Mouse (Mus musculus) bone marrow, adult 2 months (tissue): Measurements from ENCODE around the gene Actb. TPM values are rescaled to one million over a fixed set of nuclear protein-coding genes. Genes with fewer than 3 reads are reported as not detected.
A peak's percentile ranks its signal among the peaks of the same experiment; 100 is the strongest.
"Not testable (repeated sequence)": the region's sequence is repeated elsewhere in the genome, so short reads cannot be mapped to it uniquely, and the experiment has no call there.

Experiments used
- H3K27ac ChIP-seq: fragments of 200-500 bp; 2 replicates; pipeline ENCODE4 v1.5.1; 2012; ENCODE audit warnings: low read depth, mild to moderate bottlenecking, control low read depth, inconsistent platforms, low read length; ENCODE audit not compliant: control insufficient read depth, poor library complexity, insufficient read depth
- H3K4me1 ChIP-seq: fragments of 200-500 bp; 2 replicates; pipeline ENCODE4 v1.6.1; 2011; ENCODE audit warnings: low read length; ENCODE audit not compliant: control insufficient read depth, insufficient read depth
- H3K4me3 ChIP-seq: fragments of 200-500 bp; replicated peaks from 2 replicates; pipeline ENCODE3; 2011; ENCODE audit warnings: mild to moderate bottlenecking, low read depth, low read length, control low read depth; ENCODE audit not compliant: control insufficient read depth
- CTCF ChIP-seq: fragments of 200-500 bp; IDR thresholded peaks from 2 replicates; pipeline ENCODE4 v1.5.1; 2011; ENCODE audit warnings: low read length, control low read depth; ENCODE audit not compliant: control insufficient read depth, insufficient read depth
- POLR2A ChIP-seq: fragments of 200-500 bp; IDR thresholded peaks from 2 replicates; pipeline ENCODE4 v1.6.1; 2011; ENCODE audit warnings: low read depth, mild to moderate bottlenecking, control low read depth, low read length, borderline replicate concordance; ENCODE audit not compliant: control insufficient read depth
- WGBS: fragments of 180-500 bp; shearing (Covaris S2); methylation state at CpG from one replicate; pipeline ENCODE4 v1.1.7; 2018; 5-methylcytosine and 5-hydroxymethylcytosine counted together
- polyA plus RNA-seq: library from polyadenylated mRNA; stranded (reverse); fragments of >200 nt; gene quantifications from 2 replicates; pipeline ENCODE4 v1.2.4, GENCODE M21; 2011; ENCODE audit warnings: low replicate concordance; ENCODE audit not compliant: missing spikeins, insufficient read depth, insufficient read length

Gene Actb
- polyA plus RNA-seq, 1 experiment: 7,097 TPM

GRCm38 (mm10) chr5:142896192-142896591 is 10.4 kb downstream of the Actb start:
- WGBS: 6% methylated on average over 10 of the region's 10 CpGs
- TF ChIP-seq POLR2A (no peak), CTCF (no peak; the same call in 1 of the 2 replicates)
- peaks cover 1% of the 10 kb centered on the region; the same call in 1 of the 2 replicates for H3K4me1 ChIP-seq
- no peak overlapping the region for H3K27ac ChIP-seq
- H3K4me3 ChIP-seq: no peak overlapping the region

DNA sequence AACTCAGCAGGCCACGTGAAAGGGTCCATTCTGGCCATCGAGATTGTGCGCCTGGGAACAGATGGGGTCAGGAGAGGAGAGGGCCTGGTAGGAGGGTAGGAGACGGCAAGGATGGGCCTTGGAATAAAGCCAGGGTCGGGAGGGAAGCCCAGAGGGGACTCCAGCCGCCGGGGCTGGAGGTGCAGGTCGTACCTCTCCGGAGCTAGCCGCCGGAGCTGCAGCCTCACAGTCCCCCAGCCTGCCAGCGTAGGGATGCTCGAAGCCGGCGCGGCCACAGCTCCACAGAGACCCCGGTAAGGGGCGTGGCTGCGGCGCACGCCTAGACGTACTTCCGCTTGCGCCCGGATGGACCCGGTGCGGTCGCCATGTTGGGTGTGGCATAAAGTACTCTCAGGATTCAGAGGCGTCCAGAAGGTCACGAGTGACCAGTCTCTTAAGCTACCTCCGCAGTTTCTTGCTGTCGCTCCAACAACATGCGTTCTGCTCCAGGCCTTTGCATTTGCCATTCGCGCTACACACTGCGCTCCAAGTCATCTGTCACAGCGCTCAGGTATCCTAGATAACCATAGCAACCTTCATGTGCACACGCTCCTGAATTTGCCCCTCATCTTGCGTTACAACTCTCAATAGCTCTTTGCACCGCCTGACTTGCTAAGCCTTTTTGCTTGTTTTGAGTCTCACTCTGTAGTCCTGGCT is 11.5 kb downstream of the Actb start, which contains the start of gene Fbxl18:
Gene Fbxl18, minus strand, starts transcription at position 504 of the 696 bp plus-strand sequence.
- Histone ChIP-seq H3K27ac (peak within 1 kb of the TSS; percentile 16; the same call in 1 of the 2 replicates), H3K4me3 (peak within 1 kb of the TSS; percentile 82), H3K4me1 (peaks cover 1% of the 10 kb centered on the region; the same call in 1 of the 2 replicates)
- under 1% methylated on average over 40 of the region's 40 CpGs for WGBS
- no peak for TF ChIP-seq CTCF
- TF ChIP-seq POLR2A: peak; percentile 74

DNA sequence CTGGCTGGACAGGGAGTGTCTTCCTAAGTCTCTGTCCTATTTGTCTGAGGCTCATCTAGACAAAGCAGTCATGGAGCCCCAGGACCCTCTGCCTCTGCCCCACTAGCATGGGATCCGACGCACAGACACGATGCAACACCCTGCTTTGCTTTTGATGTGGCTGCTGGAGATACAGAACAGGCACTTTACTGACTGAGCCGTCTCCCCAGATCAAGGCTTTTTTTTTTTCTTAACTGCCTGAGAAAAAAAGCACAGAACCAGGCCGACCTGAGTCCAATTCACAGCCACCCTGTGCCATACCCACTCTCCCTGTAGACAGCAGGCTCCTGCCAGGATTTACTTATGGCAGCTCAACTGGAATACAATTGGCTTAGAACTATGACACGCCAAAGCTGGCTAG is 15.2 kb downstream of the Actb start:
- no peak overlapping the region for H3K27ac ChIP-seq
- WGBS: 77% methylated on average over 6 of the region's 6 CpGs
- no peak for TF ChIP-seq CTCF
- TF ChIP-seq POLR2A: no peak
- peaks cover 1% of the 10 kb centered on the region; the same call in 1 of the 2 replicates for H3K4me1 ChIP-seq
- H3K4me3 ChIP-seq: no peak overlapping the region

GRCm38 (mm10) chr5:142887533-142887932 is 19.0 kb downstream of the Actb start:
- H3K27ac ChIP-seq, H3K4me3 ChIP-seq, H3K4me1 ChIP-seq: not testable (repeated sequence)
- 75% methylated on average over 3 of the region's 3 CpGs for WGBS

DNA sequence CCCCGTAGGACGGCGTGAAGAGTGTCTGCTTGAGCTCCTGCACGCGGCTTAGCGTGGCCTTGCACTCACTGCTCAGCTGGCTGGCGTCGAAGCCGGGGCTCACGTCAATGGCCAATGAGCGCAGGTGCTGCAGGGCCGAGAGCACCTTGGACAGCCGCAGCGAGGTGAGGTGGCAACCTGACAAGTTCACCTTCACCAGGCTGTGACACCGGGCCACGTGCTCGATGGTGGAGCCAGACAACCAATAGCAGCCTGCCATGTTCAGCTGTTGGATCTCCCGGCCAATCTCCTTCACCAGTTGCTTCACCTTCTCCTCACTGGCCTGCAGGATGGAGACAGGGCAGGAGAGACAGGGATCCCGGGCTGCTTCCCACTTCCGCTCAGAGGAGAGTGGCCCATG is 19.8 kb downstream of the Actb start:
- Histone ChIP-seq H3K27ac (no peak overlapping the region), H3K4me3 (no peak overlapping the region), H3K4me1 (no peaks in the 10 kb centered on the region; the same call in 1 of the 2 replicates)
- 93% methylated on average over 20 of the region's 20 CpGs for WGBS
- no peak for TF ChIP-seq POLR2A
- TF ChIP-seq CTCF: no peak

- H3K4me3 ChIP-seq: no peak overlapping the region
- 0 out of 2 replicates have a peak, but pooled peaks have one; percentile 2 for TF ChIP-seq POLR2A
- TF ChIP-seq CTCF: no peak
- H3K27ac ChIP-seq: no peak overlapping the region
- WGBS: 94% methylated on average over 19 of the region's 19 CpGs
- peaks cover 3% of the 10 kb centered on the region for H3K4me1 ChIP-seq
Observed at GRCm38 (mm10) chr5:142886181-142886580, 20.4 kb downstream of the Actb start.

DNA sequence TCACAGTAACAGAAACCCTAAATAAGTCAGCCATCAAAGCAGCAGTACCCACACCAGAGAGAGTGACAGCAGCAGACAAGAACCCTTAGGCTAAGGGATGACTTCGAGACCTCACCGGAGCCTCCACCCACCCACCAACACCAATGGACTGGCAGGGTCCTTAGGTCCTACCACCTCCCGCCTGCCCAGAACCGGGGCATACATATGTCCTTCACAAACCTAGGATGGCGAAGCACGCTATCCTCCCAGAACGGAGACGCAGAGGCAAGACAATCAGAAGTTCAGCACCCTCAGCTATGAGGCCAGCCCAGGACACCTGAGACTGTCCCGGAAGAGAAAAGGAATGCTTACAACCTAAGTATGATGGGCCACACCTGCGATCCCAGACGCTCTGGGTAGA is 24.1 kb downstream of the Actb start:
- Histone ChIP-seq H3K4me1 (peaks cover 6% of the 10 kb centered on the region), H3K27ac (no peak overlapping the region), H3K4me3 (no peak overlapping the region)
- TF ChIP-seq POLR2A (no peak), CTCF (no peak)
- 95% methylated on average over 11 of the region's 11 CpGs for WGBS

DNA sequence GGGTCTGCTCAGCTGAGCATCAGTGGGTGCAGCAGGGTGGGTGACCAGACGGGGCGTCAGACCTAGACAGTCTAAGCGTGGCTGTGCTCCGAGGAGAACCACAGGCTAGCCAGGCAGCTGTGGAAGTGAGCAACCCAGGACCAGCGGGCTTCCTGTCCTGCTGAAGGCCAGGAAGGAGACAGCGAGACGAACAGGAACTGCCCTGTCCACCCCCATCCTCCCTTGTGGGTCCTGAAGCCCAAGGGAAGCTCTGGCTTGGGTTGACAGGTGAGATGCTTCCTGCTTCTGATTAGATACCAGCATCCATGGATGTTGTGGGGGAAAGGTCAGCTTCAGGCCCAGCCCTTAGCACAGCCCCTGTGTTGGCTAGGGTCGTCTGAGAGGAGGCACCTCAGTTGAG is 24.6 kb downstream of the Actb start:
- no peak for TF ChIP-seq CTCF
- TF ChIP-seq POLR2A: no peak
- Histone ChIP-seq H3K27ac (no peak overlapping the region), H3K4me3 (no peak overlapping the region), H3K4me1 (peaks cover 6% of the 10 kb centered on the region)
- 22% methylated on average over 8 of the region's 8 CpGs for WGBS
